Mouse (Mus musculus): ENCODE measurements around the gene Il12rb1. TPM values are rescaled to one million over a fixed set of nuclear protein-coding genes. Genes with fewer than 3 reads are reported as not detected.

Gene Il12rb1
- total RNA-seq, 4 experiments from 2014 or later: 0.11 to 0.75 (median 0.22) TPM

- no peak for DNase-seq
Observed at GRCm38 (mm10) chr8:70833018-70833482, 24.8 kb downstream of the Il12rb1 start.

GRCm38 (mm10) chr8:70833520-70833919 lies 25.3 kb downstream of the Il12rb1 start:
- DNase-seq: no peak

- DNase-seq: no peak
Observed at GRCm38 (mm10) chr8:70834071-70834470, 25.8 kb downstream of the Il12rb1 start.

- no peak for DNase-seq
Observed at GRCm38 (mm10) chr8:70836666-70837065, 28.4 kb downstream of the Il12rb1 start.

GRCm38 (mm10) chr8:70838654-70839407 lies 30.6 kb downstream of the Il12rb1 start:
- no peak for DNase-seq

- DNase-seq: peak; percentile 100
Observed at GRCm38 (mm10) chr8:70839408-70840351, 31.4 kb downstream of the Il12rb1 start, which contains the start of gene Arrdc2. Gene Arrdc2 (minus strand): TSS chr8:70839720.

GRCm38 (mm10) chr8:70840590-70840989 lies 32.3 kb downstream of the Il12rb1 start:
- DNase-seq: no peak

- peak; percentile 76 for DNase-seq
Observed at GRCm38 (mm10) chr8:70841147-70842072, 33.2 kb downstream of the Il12rb1 start.

- no peak for DNase-seq
Observed at GRCm38 (mm10) chr8:70842484-70842883, 34.2 kb downstream of the Il12rb1 start.

GRCm38 (mm10) chr8:70843214-70843773 lies 35.0 kb downstream of the Il12rb1 start:
- no peak for DNase-seq

GRCm38 (mm10) chr8:70843941-70844340 lies 35.7 kb downstream of the Il12rb1 start:
- no peak for DNase-seq

GRCm38 (mm10) chr8:70844523-70844922 lies 36.3 kb downstream of the Il12rb1 start:
- DNase-seq: peak; percentile 81

- DNase-seq: no peak
Observed at GRCm38 (mm10) chr8:70845108-70845507, 36.9 kb downstream of the Il12rb1 start.

GRCm38 (mm10) chr8:70846371-70847154 lies 38.3 kb downstream of the Il12rb1 start:
- DNase-seq: no peak

GRCm38 (mm10) chr8:70849333-70849990 lies 41.2 kb downstream of the Il12rb1 start:
- DNase-seq: no peak

- DNase-seq: no peak
Observed at GRCm38 (mm10) chr8:70850132-70850845, 42.0 kb downstream of the Il12rb1 start.

- no peak for DNase-seq
Observed at GRCm38 (mm10) chr8:70850947-70851346, 42.7 kb downstream of the Il12rb1 start.

GRCm38 (mm10) chr8:70851837-70852236 lies 43.6 kb downstream of the Il12rb1 start:
- DNase-seq: no peak

GRCm38 (mm10) chr8:70852595-70853231 lies 44.5 kb downstream of the Il12rb1 start:
- DNase-seq: no peak

Data from adrenal gland, adult 8-10 months (tissue).